Mouse (Mus musculus) intestine, postnatal 0 days (tissue): ENCODE measurements around the gene Lcn2. TPM values are rescaled to one million over a fixed set of nuclear protein-coding genes. Genes with fewer than 3 reads are reported as not detected.

Experiments used
- ATAC-seq: fragments of 200-750 bp; cut with Nextera tagmentation; 2 replicates; pipeline ENCODE4 v1.8.0; 2017; ENCODE audit warnings: mild to moderate bottlenecking, moderate TSS enrichment, moderate library complexity
- H3K27ac ChIP-seq: fragments of 300-500 bp; sonication (generic); 2 replicates; pipeline ENCODE4 v1.5.1; 2014; ENCODE audit warnings: mild to moderate bottlenecking, low read depth, low read length, moderate library complexity
- H3K27me3 ChIP-seq: fragments of 300-500 bp; sonication (generic); replicated peaks from 2 replicates; pipeline ENCODE4 v1.6.1; 2014; ENCODE audit warnings: low read length, mixed read lengths; ENCODE audit not compliant: control insufficient read depth, insufficient read depth
- H3K36me3 ChIP-seq: fragments of 300-500 bp; sonication (generic); 2 replicates; pipeline ENCODE4 v1.6.1; 2014; ENCODE audit warnings: mild to moderate bottlenecking, moderate library complexity; ENCODE audit not compliant: control insufficient read depth, insufficient read depth
- H3K4me1 ChIP-seq: fragments of 300-500 bp; sonication (generic); replicated peaks from 2 replicates; pipeline ENCODE4 v1.6.1; 2014; ENCODE audit warnings: antibody characterized with exemption, low read length, mixed read lengths; ENCODE audit not compliant: control insufficient read depth, insufficient read depth
- H3K4me2 ChIP-seq: fragments of 300-500 bp; sonication (generic); replicated peaks from 2 replicates; pipeline ENCODE4 v1.6.1; 2014; ENCODE audit warnings: low read depth, mild to moderate bottlenecking, moderate library complexity
- H3K4me3 ChIP-seq: fragments of 300-500 bp; sonication (generic); 2 replicates; pipeline ENCODE4 v1.5.1; 2014; ENCODE audit warnings: low read depth, low read length
- H3K9ac ChIP-seq: fragments of 300-500 bp; sonication (generic); 2 replicates; pipeline ENCODE4 v1.6.1; 2014; ENCODE audit warnings: mild to moderate bottlenecking, low read depth, low read length
- H3K9me3 ChIP-seq: fragments of 300-500 bp; sonication (generic); 2 replicates; pipeline ENCODE4 v1.6.1; 2016; ENCODE audit warnings: mixed run types; ENCODE audit not compliant: control insufficient read depth
- CTCF ChIP-seq: sonication (generic); IDR thresholded peaks from 2 replicates; pipeline ENCODE4 v1.5.1; 2016; ENCODE audit warnings: low read depth, mild to moderate bottlenecking, control low read depth, antibody characterized with exemption, moderate library complexity
- WGBS: fragments of 180-500 bp; shearing (Covaris S2); extraction: QIAGEN DNeasy Blood & Tissue Kit; methylation state at CpG from one replicate; pipeline ENCODE4 v1.1.7; 2014; 5-methylcytosine and 5-hydroxymethylcytosine counted together
- polyA plus RNA-seq: library from polyadenylated mRNA; unstranded; fragments of >200 nt; fragmentation: Nextera tagmentation; extraction: Ambion mirVana; gene quantifications from 2 replicates; pipeline ENCODE4 v1.2.1, GENCODE M21; 2015

Lcn2 gene
- polyA plus RNA-seq, 1 experiment from 2014 or later: 5.4 TPM

DNA sequence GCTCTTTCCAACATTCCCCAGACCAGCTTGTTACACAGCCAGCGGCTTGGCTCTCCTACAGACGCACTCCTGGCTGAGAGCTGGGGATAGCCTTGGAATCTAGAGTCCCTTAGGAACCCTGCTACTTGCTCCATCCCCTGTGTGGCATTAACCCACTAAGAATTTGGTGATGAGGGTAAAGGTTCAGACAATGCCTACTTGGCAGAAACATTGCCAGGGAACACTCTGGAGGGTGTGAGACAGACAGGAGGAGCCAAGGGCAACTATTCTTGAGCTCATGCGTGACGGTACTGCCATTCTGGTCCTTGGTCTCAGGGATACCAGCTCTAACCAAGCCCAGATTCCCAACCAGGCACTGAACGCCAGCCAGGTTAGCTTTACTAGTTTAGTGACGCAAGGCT is 33.8 kb upstream of the Lcn2 start:
- Histone ChIP-seq H3K36me3 (peaks cover 45% of the 10 kb centered on the region), H3K4me3 (no peak overlapping the region), H3K4me1 (peaks cover 10% of the 10 kb centered on the region), H3K9ac (no peak overlapping the region), H3K27ac (peak overlapping the region; percentile 92; the same call in 1 of the 2 replicates), H3K9me3 (no peaks in the 10 kb centered on the region), H3K4me2 (peak overlapping the region; percentile 73), H3K27me3 (no peaks in the 10 kb centered on the region)
- TF ChIP-seq CTCF: no peak
- 90% methylated on average over 6 of the region's 6 CpGs for WGBS
- no peak for ATAC-seq

GRCm38 (mm10) chr2:32420647-32421046 is 32.6 kb upstream of the Lcn2 start:
- H3K9me3 ChIP-seq: no peaks in the 10 kb centered on the region
- H3K36me3 ChIP-seq: peaks cover 57% of the 10 kb centered on the region
- H3K9ac ChIP-seq: no peak overlapping the region
- no peaks in the 10 kb centered on the region for H3K27me3 ChIP-seq
- peak overlapping the region; percentile 4 for H3K4me2 ChIP-seq
- no peak for ATAC-seq
- peaks cover 10% of the 10 kb centered on the region for H3K4me1 ChIP-seq
- WGBS: 73% methylated on average over 6 of the region's 6 CpGs
- H3K4me3 ChIP-seq: no peak overlapping the region
- no peak for TF ChIP-seq CTCF
- peak overlapping the region; percentile 41 for H3K27ac ChIP-seq

- ATAC-seq: no peak
- 86% methylated on average over 12 of the region's 12 CpGs for WGBS
- peaks cover 62% of the 10 kb centered on the region for H3K36me3 ChIP-seq
- peaks cover 10% of the 10 kb centered on the region for H3K4me1 ChIP-seq
- TF ChIP-seq CTCF: no peak
- no peaks in the 10 kb centered on the region for H3K27me3 ChIP-seq
- no peak overlapping the region for H3K9ac ChIP-seq
- no peaks in the 10 kb centered on the region for H3K9me3 ChIP-seq
- no peak overlapping the region for H3K4me3 ChIP-seq
- H3K4me2 ChIP-seq: no peak overlapping the region; the same call in 1 of the 2 replicates
- peak overlapping the region; percentile 41 for H3K27ac ChIP-seq
Measured at GRCm38 (mm10) chr2:32420066-32420608, 32.1 kb upstream of the Lcn2 start.

DNA sequence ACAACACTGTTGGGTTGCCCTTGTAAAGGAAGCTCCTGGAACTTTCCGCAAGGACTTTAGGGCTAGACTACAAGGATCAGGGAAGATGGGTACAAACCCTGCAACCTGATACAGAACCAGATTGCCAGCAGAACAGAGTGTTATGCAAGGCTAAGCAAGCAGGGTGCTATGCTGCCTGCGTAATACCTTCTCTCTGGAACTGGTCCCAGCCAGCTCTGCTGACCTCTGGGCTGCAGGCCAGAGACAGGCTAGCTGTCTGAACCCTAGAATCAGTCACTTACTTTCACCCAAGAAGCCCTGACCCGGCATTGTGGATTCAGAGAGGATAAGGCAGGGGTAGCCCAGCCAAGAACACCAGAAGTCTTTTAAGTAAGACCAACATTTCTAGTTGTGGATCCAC is 31.3 kb upstream of the Lcn2 start:
- ATAC-seq: no peak
- H3K9ac ChIP-seq: no peak overlapping the region
- 65% methylated on average over 3 of the region's 3 CpGs for WGBS
- peaks cover 6% of the 10 kb centered on the region for H3K4me1 ChIP-seq
- peaks cover 69% of the 10 kb centered on the region for H3K36me3 ChIP-seq
- peak overlapping the region; percentile 77 for H3K27ac ChIP-seq
- no peaks in the 10 kb centered on the region for H3K9me3 ChIP-seq
- H3K27me3 ChIP-seq: no peaks in the 10 kb centered on the region
- H3K4me2 ChIP-seq: no peak overlapping the region
- no peak overlapping the region for H3K4me3 ChIP-seq
- no peak for TF ChIP-seq CTCF

GRCm38 (mm10) chr2:32418430-32419151 is 30.5 kb upstream of the Lcn2 start:
- no peak overlapping the region for H3K4me2 ChIP-seq
- WGBS: 49% methylated on average over 12 of the region's 12 CpGs
- peak; percentile 82 for ATAC-seq
- peaks cover 76% of the 10 kb centered on the region for H3K36me3 ChIP-seq
- H3K27me3 ChIP-seq: no peaks in the 10 kb centered on the region
- H3K9ac ChIP-seq: 0 out of 2 replicates have a peak overlapping the region, but pooled peaks have one; percentile 7
- no peaks in the 10 kb centered on the region for H3K9me3 ChIP-seq
- peak overlapping the region; percentile 77 for H3K27ac ChIP-seq
- H3K4me3 ChIP-seq: no peak overlapping the region
- peak; percentile 34; the same call in 1 of the 2 replicates for TF ChIP-seq CTCF
- peaks cover 6% of the 10 kb centered on the region for H3K4me1 ChIP-seq

DNA sequence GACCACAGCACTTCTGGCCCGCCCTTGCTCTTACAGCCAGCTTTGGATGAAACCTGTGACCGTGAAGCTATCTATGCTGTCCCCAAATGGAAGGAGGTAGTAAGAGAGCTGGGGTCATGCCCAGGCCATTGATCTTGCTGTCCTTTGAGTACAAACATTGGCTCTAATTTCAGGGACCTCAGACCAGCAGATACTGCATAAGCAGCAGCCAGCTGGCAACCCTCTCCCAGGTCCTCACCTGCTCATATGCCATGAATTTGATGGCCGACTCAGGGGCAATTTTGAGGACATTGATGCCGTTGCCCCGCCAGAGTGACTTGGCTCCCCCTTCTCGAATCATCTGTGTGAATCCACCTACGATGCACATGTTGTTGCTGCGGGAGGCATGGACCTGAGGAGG is 29.4 kb upstream of the Lcn2 start:
- no peak overlapping the region for H3K4me3 ChIP-seq
- WGBS: 83% methylated on average over 8 of the region's 8 CpGs
- H3K4me1 ChIP-seq: peaks cover 4% of the 10 kb centered on the region
- no peak overlapping the region for H3K9ac ChIP-seq
- ATAC-seq: no peak
- peaks cover 76% of the 10 kb centered on the region for H3K36me3 ChIP-seq
- no peak overlapping the region for H3K4me2 ChIP-seq
- no peaks in the 10 kb centered on the region for H3K9me3 ChIP-seq
- H3K27ac ChIP-seq: no peak overlapping the region; the same call in 1 of the 2 replicates
- TF ChIP-seq CTCF: no peak
- H3K27me3 ChIP-seq: no peaks in the 10 kb centered on the region
